Mouse (Mus musculus): Measurements from ENCODE around the gene Ntrk2.

DNA sequence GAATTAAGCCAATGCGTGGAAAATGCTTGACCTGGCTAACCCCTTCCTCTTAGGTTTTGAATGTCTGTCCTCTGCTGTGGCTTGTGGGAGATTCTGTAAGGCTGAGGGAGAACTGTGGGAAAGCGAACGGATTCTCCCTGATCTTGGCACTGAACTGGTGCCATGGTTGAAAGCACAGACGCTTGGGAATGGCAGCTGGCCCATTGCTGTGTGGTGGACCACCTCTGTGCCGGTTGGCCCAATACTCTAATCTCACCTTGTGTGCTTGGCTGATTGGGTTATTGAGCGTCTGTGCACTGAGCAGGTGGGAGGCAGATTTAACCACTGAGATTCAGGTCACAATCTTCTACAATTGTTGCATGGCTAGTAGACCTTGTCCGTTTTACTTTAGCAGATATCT, 18.4 kb downstream of the Ntrk2 start:
- TF ChIP-seq CTCF (conservative IDR thresholded peaks at IDR 0.05; ENCODE audit: low read length) (no peak), NANOG (IDR thresholded peaks at IDR 0.05; ENCODE audit: borderline replicate concordance, low read length) (no peak)

Measured in E14TG2a.4 (cell line).